Comparison of ENCODE assay signal across 13 mouse cellular contexts in the genomic region with DNA sequence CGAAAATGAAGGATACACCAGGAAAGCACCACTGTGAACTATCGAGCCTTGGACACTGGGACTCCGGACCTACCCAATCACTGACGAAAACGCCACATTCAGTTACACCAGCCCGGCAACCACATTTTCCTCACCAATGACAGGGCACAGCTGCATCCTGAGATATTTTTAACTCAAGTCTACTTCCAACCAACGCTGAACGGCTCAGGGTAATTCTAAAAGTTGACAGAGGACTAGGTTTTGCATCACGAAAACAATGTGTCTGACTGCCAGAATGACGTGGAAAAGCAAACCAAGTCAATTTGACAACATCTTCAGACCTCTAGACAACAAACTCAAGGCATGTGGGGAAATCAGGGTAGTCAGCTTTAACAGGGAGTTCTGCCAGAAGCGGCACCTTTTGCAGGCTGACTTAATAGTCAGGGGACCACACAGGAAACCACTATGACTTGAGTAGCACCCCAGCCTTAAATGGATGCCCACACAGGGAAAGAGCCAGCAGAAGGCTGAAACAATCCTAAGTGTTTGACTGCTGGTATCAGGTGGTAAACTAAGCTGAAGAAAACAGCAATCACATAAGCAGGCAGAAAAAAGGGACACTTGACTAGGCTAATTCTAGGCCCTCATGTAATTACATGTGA. TPM values are rescaled to one million over a fixed set of nuclear protein-coding genes. Genes with fewer than 3 reads are reported as not detected.
DNase-seq lines count a peak whose midpoint lies in the region; ATAC-seq lines count a peak whose summit lies in the region.
"Had no signal": no experiment of that assay in that cellular context is flagged by ENCODE, and none has a peak within 500 bp of the region (broad histone marks: within the 10 kb centered on the region; RNA-seq: fewer than 3 reads in every experiment).

No protein-coding gene starts in this region.

- peak; percentile 86 for DNase-seq in heart, adult 11 months
- DNase-seq in heart, postnatal 4 days = no peak
- peak; percentile 8 for DNase-seq in lung, postnatal 10 days
- no peak for DNase-seq in lung, postnatal 36 days
- peak; percentile 22 to 25 for DNase-seq in thymus, postnatal 36 days
- no peak for DNase-seq in right cerebral cortex, postnatal 36 days (ENCODE audit: low spot score in 2 of 2)
- DNase-seq: cerebellum, postnatal 36 days; gastrocnemius, postnatal 10 days; retina, postnatal 1 day had no signal

- ATAC-seq in megakaryocyte progenitor cell, adult 5-6 weeks (replicated peaks; ENCODE audit: poor library complexity) = peak; percentile 76
- no peak for ATAC-seq in inflammation-experienced regulatory T-cells, adult 6 months
- ATAC-seq: forebrain, embryonic 13.5 days; Patski had no signal

RNA-seq across cellular contexts. Expression of a gene that starts 32.8 kb away (rescaled TPM):
- total RNA-seq in heart, postnatal 4 days (2021) = 10 to 100 TPM; 15.0 to 16.5 TPM
- 1.1 and 1.5 TPM in 2 replicates for total RNA-seq in megakaryocyte progenitor cell, adult 5-6 weeks (2015)
- total RNA-seq in megakaryocyte progenitor cell, adult 5-6 weeks (2017) = 1.4 and 1.6 TPM in 2 replicates
- polyA plus RNA-seq in inflammation-experienced regulatory T-cells, adult 6 months (2017; shearing (Covaris generic)) = under 1 TPM in 2 of 3 experiments, not detected in 1; 0.17 to 0.49 TPM

Comparison
In these comparisons a context has a peak if more than half of its experiments do, and no peak if none do; other contexts are left out.
1. DNase-seq: peak in heart, adult 11 months (single experiment), lung, postnatal 10 days (single experiment) and thymus, postnatal 36 days (2 of 2); none in heart, postnatal 4 days (single experiment), lung, postnatal 36 days (single experiment) and right cerebral cortex, postnatal 36 days (0 of 2).
2. RNA of a gene that starts 32.8 kb away (total RNA-seq): 15.0 to 16.5 TPM in heart, postnatal 4 days; 1.1 to 1.6 TPM in megakaryocyte progenitor cell, adult 5-6 weeks; every median in the first group is over 4 times any median in the second.